In the genomic region with DNA sequence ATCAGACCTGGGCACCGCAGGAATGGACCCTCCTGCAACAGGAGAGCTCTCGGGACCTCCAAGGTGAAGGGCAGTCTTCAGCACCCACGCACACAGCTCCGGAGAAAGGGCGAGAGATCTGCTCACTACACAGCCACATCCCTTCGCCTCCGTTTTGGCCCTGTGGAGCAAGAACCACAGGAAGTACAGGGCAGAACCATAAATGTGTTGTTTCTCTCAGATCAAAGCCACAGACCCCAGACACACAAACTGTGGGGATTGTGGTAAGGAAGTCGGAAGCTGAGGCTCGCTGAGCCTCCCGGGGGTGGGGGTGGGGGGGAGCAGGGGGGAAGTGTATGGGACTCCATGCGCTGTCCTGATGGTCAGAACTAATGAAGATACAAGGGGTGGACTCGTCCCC, we compare ENCODE assay signal across 11 mouse cellular contexts.
"Had no signal": no experiment of that assay in that cellular context is flagged by ENCODE, and none has a peak within 500 bp of the region (broad histone marks: within the 10 kb centered on the region; RNA-seq: fewer than 3 reads in every experiment).

No protein-coding gene starts in this region.

- H3K4me2 ChIP-seq: intestine, embryonic 15.5 days; kidney, embryonic 15.5 days; liver, embryonic 12.5 days; lung, embryonic 15.5 days; midbrain, embryonic 13.5 days had no signal

- DNase-seq: kidney, adult 18-20 months; kidney, postnatal 14 days; thymus, postnatal 25 days had no signal

- H3K4me1 ChIP-seq: intestine, embryonic 15.5 days; kidney, embryonic 15.5 days; liver, embryonic 12.5 days; lung, embryonic 15.5 days; midbrain, embryonic 13.5 days had no signal

- H3K4me3 ChIP-seq: intestine, embryonic 15.5 days; kidney, embryonic 15.5 days; left cerebral cortex, adult 2 months; liver, embryonic 12.5 days; lung, embryonic 15.5 days; midbrain, embryonic 13.5 days; myocyte had no signal

- H3K27ac ChIP-seq: intestine, embryonic 15.5 days; kidney, embryonic 15.5 days; left cerebral cortex, adult 2 months; liver, embryonic 12.5 days; lung, embryonic 15.5 days; midbrain, embryonic 13.5 days; stomach, postnatal 0 days had no signal

- H3K9me3 ChIP-seq: intestine, embryonic 15.5 days; kidney, embryonic 15.5 days; liver, embryonic 12.5 days; lung, embryonic 15.5 days; midbrain, embryonic 13.5 days had no signal

- H3K36me3 ChIP-seq: intestine, embryonic 15.5 days; kidney, embryonic 15.5 days; liver, embryonic 12.5 days; lung, embryonic 15.5 days; midbrain, embryonic 13.5 days had no signal

- H3K27me3 ChIP-seq: intestine, embryonic 15.5 days; lung, embryonic 15.5 days; midbrain, embryonic 13.5 days had no signal

- H3K9ac ChIP-seq: intestine, embryonic 15.5 days; kidney, embryonic 15.5 days; liver, embryonic 12.5 days; lung, embryonic 15.5 days; midbrain, embryonic 13.5 days had no signal

- ATAC-seq: intestine, embryonic 15.5 days; liver, embryonic 12.5 days; midbrain, embryonic 13.5 days had no signal
